Mouse (Mus musculus) heart, embryonic 14.5 days (tissue): ENCODE data around the gene Zfp592. TPM values are rescaled to one million over a fixed set of nuclear protein-coding genes. Genes with fewer than 3 reads are reported as not detected.

Source experiments
- ATAC-seq: fragments of 200-750 bp; cut with Nextera tagmentation; 2 replicates; pipeline ENCODE4 v1.8.0; 2017; ENCODE audit warnings: low read depth, moderate TSS enrichment; ENCODE audit not compliant: insufficient number of reproducible peaks, insufficient read depth, low FRiP score
- H3K27ac ChIP-seq, 2 experiments: fragments of 200-500 bp in 1 of 2; fragments of 300-500 bp in 1 of 2; sonication (generic) in 1 of 2; replicated peaks in 1 of 2; 2 replicates each; pipeline ENCODE4 v1.5.1; 2012 to 2014; ENCODE audit warnings: low read depth in 2 of 2, low read length in 2 of 2, control low read depth in 1 of 2, mild to moderate bottlenecking in 1 of 2, mixed read lengths in 1 of 2; ENCODE audit not compliant: control insufficient read depth in 1 of 2, insufficient read depth in 1 of 2
- H3K27me3 ChIP-seq: fragments of 300-500 bp; sonication (generic); 2 replicates; pipeline ENCODE4 v1.6.1; 2014; ENCODE audit warnings: mild to moderate bottlenecking, low read length, control low read depth; ENCODE audit not compliant: control insufficient read depth, insufficient read depth
- H3K36me3 ChIP-seq: fragments of 300-500 bp; sonication (generic); 2 replicates; pipeline ENCODE4 v1.6.1; 2014; ENCODE audit warnings: mild to moderate bottlenecking, control low read depth, low read length, mixed read lengths; ENCODE audit not compliant: control insufficient read depth, insufficient read depth
- H3K4me1 ChIP-seq, 2 experiments: fragments of 200-500 bp in 1 of 2; fragments of 300-500 bp in 1 of 2; sonication (generic) in 1 of 2; 2 replicates each; pipeline ENCODE4 v1.6.1; 2012 to 2014; ENCODE audit warnings: low read length in 2 of 2, control low read depth in 1 of 2, mixed read lengths in 1 of 2; ENCODE audit not compliant: control insufficient read depth in 2 of 2, insufficient read depth in 2 of 2
- H3K4me2 ChIP-seq: fragments of 300-500 bp; sonication (generic); 2 replicates; pipeline ENCODE4 v1.6.1; 2014; ENCODE audit warnings: mild to moderate bottlenecking, low read length
- H3K4me3 ChIP-seq, 2 experiments: fragments of 200-500 bp in 1 of 2; fragments of 300-500 bp in 1 of 2; sonication (generic) in 1 of 2; 2 replicates each; pipeline ENCODE4 v1.5.1; 2012 to 2014; ENCODE audit warnings: low read length in 2 of 2, mild to moderate bottlenecking in 2 of 2, control low read depth in 1 of 2, low read depth in 1 of 2, moderate library complexity in 1 of 2; ENCODE audit not compliant: control insufficient read depth in 1 of 2, insufficient read depth in 1 of 2
- H3K9ac ChIP-seq: fragments of 300-500 bp; sonication (generic); 2 replicates; pipeline ENCODE4 v1.6.1; 2014; ENCODE audit warnings: mild to moderate bottlenecking, low read length
- H3K9me3 ChIP-seq: fragments of 300-500 bp; sonication (generic); 2 replicates; pipeline ENCODE4 v1.6.1; 2016; ENCODE audit warnings: low read length, control low read depth; ENCODE audit not compliant: control insufficient read depth
- WGBS: fragments of 180-500 bp; shearing (Covaris S2); extraction: QIAGEN DNeasy Blood & Tissue Kit; methylation state at CpG from one replicate; pipeline ENCODE4 v1.1.7; 2014; 5-methylcytosine and 5-hydroxymethylcytosine counted together
- polyA plus RNA-seq: library from polyadenylated mRNA; unstranded; fragments of >200 nt; fragmentation: Nextera tagmentation; extraction: Ambion mirVana; gene quantifications from 2 replicates; pipeline ENCODE4 v1.2.1, GENCODE M21; 2014

Zfp592 gene
- polyA plus RNA-seq, 1 experiment from 2014 or later = 10.2 TPM

GRCm38 (mm10) chr7:80986458-80987187, 6.9 kb upstream of the Zfp592 start:
- H3K27ac ChIP-seq = 0 out of 4 replicates have a peak overlapping the region, but pooled peaks of 1 of the 2 experiments have one; percentile 19
- H3K9ac ChIP-seq = peak overlapping the region; percentile 25; the same call in 1 of the 2 replicates
- no peaks in the 10 kb centered on the region for H3K9me3 ChIP-seq
- 7% methylated on average over 6 of the region's 6 CpGs for WGBS
- H3K36me3 ChIP-seq = no peaks in the 10 kb centered on the region
- no peak for ATAC-seq
- H3K4me3 ChIP-seq = no peak overlapping the region
- no peaks in the 10 kb centered on the region for H3K27me3 ChIP-seq
- H3K4me1 ChIP-seq = peaks cover 0 to 16% of the 10 kb centered on the region in 2 experiments; a peak in 2 of 4 replicates
- H3K4me2 ChIP-seq = peak overlapping the region; percentile 23

DNA sequence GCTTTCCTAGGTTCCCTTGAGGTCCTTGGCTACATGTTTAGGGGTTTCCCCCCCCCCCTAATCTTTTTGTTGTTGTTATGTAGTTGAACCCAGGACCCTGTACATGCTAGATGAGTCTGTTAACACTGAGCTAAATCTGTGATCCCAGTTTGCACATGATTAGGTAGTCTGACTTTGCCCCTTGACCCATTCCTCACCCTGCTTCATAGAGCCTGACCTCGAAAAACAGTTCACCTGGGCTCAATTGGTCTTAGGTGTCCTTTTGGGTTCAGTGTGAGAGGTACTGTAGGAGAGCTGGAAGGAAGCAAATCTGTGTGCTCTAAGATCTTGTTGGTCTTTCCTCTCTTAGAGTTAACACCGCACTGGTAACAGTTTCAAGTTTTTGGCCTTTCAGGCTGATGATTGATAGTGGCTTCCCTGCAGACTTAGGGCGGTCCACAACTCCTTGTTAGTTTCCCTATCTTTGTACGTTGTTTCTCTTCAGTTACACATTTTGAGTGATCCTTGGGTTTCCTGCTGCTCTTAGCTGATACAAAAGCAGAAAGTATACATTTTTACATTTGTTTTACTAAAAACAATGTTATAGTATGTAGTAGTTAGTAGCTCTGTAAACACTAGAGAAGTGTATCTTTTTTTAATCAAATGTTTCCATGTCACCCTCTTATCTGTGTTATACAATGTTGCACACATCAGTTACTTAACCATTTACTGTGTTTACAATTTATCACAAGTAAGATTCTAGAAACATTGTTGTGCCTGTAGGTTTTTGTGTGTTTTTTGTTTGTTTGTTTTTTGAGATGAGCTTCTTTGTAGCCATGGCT, 5.5 kb upstream of the Zfp592 start:
- H3K27ac ChIP-seq = no peak overlapping the region
- 61% methylated on average over 4 of the region's 4 CpGs for WGBS
- no peak for ATAC-seq

DNA sequence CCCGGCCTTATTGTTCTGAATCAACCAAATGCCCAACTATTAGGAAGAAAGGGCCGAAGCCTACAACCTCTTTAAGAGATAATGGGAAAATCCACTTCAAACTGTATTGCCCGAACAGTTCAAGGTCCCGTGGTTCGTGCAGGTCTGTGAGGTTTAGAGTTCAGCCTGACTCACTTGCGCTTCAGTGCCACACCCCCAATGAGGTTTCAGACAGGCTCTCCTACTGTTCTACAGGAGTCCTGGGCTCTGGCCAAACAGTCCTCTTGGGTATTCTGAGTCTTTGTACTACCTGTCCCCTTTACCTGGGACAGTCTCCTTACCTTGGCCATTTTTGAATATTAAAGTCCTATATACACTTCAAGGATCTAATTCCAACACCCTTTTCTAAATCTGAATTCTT, 3.2 kb upstream of the Zfp592 start:
- Histone ChIP-seq H3K4me3 (no peak overlapping the region), H3K9ac (no peak overlapping the region), H3K4me2 (no peak overlapping the region), H3K27me3 (no peaks in the 10 kb centered on the region), H3K9me3 (no peaks in the 10 kb centered on the region), H3K4me1 (peaks cover 7 to 32% of the 10 kb centered on the region in 2 experiments), H3K36me3 (no peaks in the 10 kb centered on the region), H3K27ac (no peak overlapping the region)
- no peak for ATAC-seq
- 91% methylated on average over 6 of the region's 6 CpGs for WGBS

More for the DNA sequence above, 5.5 kb upstream of the Zfp592 start:
- no peak overlapping the region for H3K9ac ChIP-seq
- no peaks in the 10 kb centered on the region for H3K9me3 ChIP-seq
- H3K36me3 ChIP-seq = no peaks in the 10 kb centered on the region
- peaks cover 3 to 22% of the 10 kb centered on the region in 2 experiments; a peak in 3 of 4 replicates for H3K4me1 ChIP-seq
- no peak overlapping the region for H3K4me2 ChIP-seq
- no peaks in the 10 kb centered on the region for H3K27me3 ChIP-seq
- no peak overlapping the region for H3K4me3 ChIP-seq

DNA sequence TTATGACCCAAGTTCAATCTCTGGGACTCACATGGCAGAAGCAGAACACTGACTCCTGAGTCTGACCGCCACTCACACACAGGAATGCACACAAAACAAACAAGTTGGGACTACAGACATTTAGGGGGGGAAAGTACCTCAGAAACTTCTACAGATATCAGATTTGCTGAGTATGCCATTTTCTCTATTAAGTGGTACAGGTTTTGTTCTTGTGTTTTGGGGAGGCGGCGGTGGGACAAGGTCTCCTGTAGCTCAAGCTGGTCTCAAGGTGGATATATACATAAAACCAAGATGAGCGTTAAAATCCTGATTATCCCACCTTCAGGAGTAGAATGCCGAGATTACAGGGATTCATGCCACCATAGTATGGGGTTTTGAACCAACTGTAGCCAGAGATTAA, 1.9 kb upstream of the Zfp592 start:
- WGBS = 95% methylated on average over 5 of the region's 5 CpGs
- Histone ChIP-seq H3K9me3 (no peaks in the 10 kb centered on the region), H3K4me3 (peak overlapping the region in 1 of 2 experiments; percentile 96; a peak in 1 of 4 replicates), H3K4me2 (peak overlapping the region; percentile 89), H3K9ac (peak overlapping the region; percentile 99), H3K27me3 (no peaks in the 10 kb centered on the region), H3K36me3 (0 out of 2 replicates have a peak, but pooled peaks cover 6% of the 10 kb centered on the region), H3K27ac (no peak overlapping the region), H3K4me1 (peaks cover 10 to 37% of the 10 kb centered on the region in 2 experiments)
- ATAC-seq = no peak

GRCm38 (mm10) chr7:80992063-80992462, 1.4 kb upstream of the Zfp592 start:
- no peaks in the 10 kb centered on the region for H3K27me3 ChIP-seq
- no peaks in the 10 kb centered on the region for H3K9me3 ChIP-seq
- 61% methylated on average over 6 of the region's 6 CpGs for WGBS
- no peak for ATAC-seq
- H3K4me1 ChIP-seq = peaks cover 10 to 32% of the 10 kb centered on the region in 2 experiments
- H3K27ac ChIP-seq = peak overlapping the region; percentile 95 to 98; a peak in 3 of 4 replicates
- peak overlapping the region; percentile 95 to 96 for H3K4me3 ChIP-seq
- peak overlapping the region; percentile 99 for H3K9ac ChIP-seq
- H3K36me3 ChIP-seq = 0 out of 2 replicates have a peak, but pooled peaks cover 6% of the 10 kb centered on the region
- peak overlapping the region; percentile 89 for H3K4me2 ChIP-seq

DNA sequence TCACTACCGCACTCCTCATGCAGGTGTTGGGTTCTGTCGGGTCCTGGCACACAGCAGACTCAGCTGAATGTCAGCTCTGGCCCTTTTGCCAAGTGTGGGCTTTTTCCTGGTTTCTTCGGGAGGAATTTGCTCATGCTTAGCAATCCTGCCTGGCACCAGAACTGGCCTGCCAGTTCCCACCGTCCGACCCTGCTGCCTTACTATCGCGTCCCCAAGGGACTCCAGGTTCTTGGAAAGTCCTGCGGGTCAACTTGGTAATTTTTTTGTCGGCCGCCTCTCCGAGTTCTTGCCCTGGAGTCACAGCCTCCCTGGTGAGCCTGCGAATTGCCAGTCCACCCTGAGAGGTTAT, 876 bp upstream of the Zfp592 start:
- Histone ChIP-seq H3K9me3 (no peaks in the 10 kb centered on the region), H3K4me3 (peak overlapping the region; percentile 95 to 96), H3K27me3 (no peaks in the 10 kb centered on the region), H3K9ac (peak overlapping the region; percentile 99), H3K36me3 (0 out of 2 replicates have a peak, but pooled peaks cover 6% of the 10 kb centered on the region), H3K27ac (peak overlapping the region; percentile 95 to 98), H3K4me1 (peaks cover 10 to 29% of the 10 kb centered on the region in 2 experiments), H3K4me2 (peak overlapping the region; percentile 89)
- 2% methylated on average over 12 of the region's 12 CpGs for WGBS
- no peak for ATAC-seq

- Histone ChIP-seq H3K27ac (peak overlapping the region; percentile 91 to 98), H3K4me1 (peaks cover 10 to 29% of the 10 kb centered on the region in 2 experiments), H3K4me2 (peak overlapping the region; percentile 89), H3K4me3 (peak overlapping the region; percentile 95 to 96), H3K36me3 (0 out of 2 replicates have a peak, but pooled peaks cover 6% of the 10 kb centered on the region), H3K9ac (peak overlapping the region; percentile 99), H3K27me3 (no peaks in the 10 kb centered on the region), H3K9me3 (no peaks in the 10 kb centered on the region)
- peak; percentile 86 for ATAC-seq
- WGBS = under 1% methylated on average over 57 of the region's 58 CpGs
Observed at GRCm38 (mm10) chr7:80993834-80994662, 567 bp downstream of the Zfp592 start.
